Mouse (Mus musculus) CH12.LX (cell line): ENCODE results near the gene Zfp358. TPM values are rescaled to one million over a fixed set of nuclear protein-coding genes. Genes with fewer than 3 reads are reported as not detected.
A peak's percentile ranks its signal among the peaks of the same experiment; 100 is the strongest.

ENCODE experiments used
- DNase-seq: peaks from one replicate; pipeline ENCODE4 v3.0.0-alpha.2; 2013; ENCODE audit errors: extremely low read depth
- H3K27ac ChIP-seq: 2 replicates; pipeline ENCODE4 v1.5.1; 2012; ENCODE audit warnings: low read depth, mild to moderate bottlenecking, control low read depth, moderate library complexity; ENCODE audit not compliant: insufficient read depth
- H3K27me3 ChIP-seq: replicated peaks from 2 replicates; pipeline ENCODE3; 2012; ENCODE audit warnings: inconsistent platforms
- H3K36me3 ChIP-seq, 2 experiments: replicated peaks in 1 of 2; 2 replicates each; pipeline versions ENCODE3 to v1.6.1; 2012; ENCODE audit warnings: inconsistent platforms in 1 of 2, low read length in 1 of 2, mild to moderate bottlenecking in 1 of 2, mixed read lengths in 1 of 2, moderate library complexity in 1 of 2; ENCODE audit not compliant: control insufficient read depth in 1 of 2, insufficient read depth in 1 of 2
- H3K4me1 ChIP-seq, 2 experiments: 2 replicates each; pipeline ENCODE4 v1.6.1; 2012; ENCODE audit warnings: inconsistent platforms in 1 of 2, moderate library complexity in 1 of 2; ENCODE audit not compliant: insufficient read depth in 2 of 2, control insufficient read depth in 1 of 2
- H3K4me2 ChIP-seq: 2 replicates; pipeline ENCODE4 v1.6.1; 2012; ENCODE audit warnings: low read depth, mild to moderate bottlenecking, control low read depth; ENCODE audit not compliant: poor library complexity, insufficient read depth, severe bottlenecking
- H3K4me3 ChIP-seq, 3 experiments: fragments of 150-350 bp in 1 of 3; sonication (generic) in 1 of 3; replicated peaks in 1 of 3; 2 replicates each; pipeline versions ENCODE3 to v1.5.1; 2011 to 2012; ENCODE audit warnings: low read depth in 2 of 3, low read length in 2 of 3, mild to moderate bottlenecking in 2 of 3, moderate library complexity in 2 of 3, control low read depth in 1 of 3, improper control_type of control experiment in 1 of 3, inconsistent platforms in 1 of 3, mixed read lengths in 1 of 3; ENCODE audit not compliant: poor library complexity in 1 of 3
- H3K79me2 ChIP-seq: replicated peaks from 2 replicates; pipeline ENCODE4 v1.6.1; 2012; ENCODE audit warnings: mild to moderate bottlenecking, moderate library complexity; ENCODE audit not compliant: control insufficient read depth, poor library complexity, insufficient read depth, severe bottlenecking; ENCODE audit errors: extremely low read depth
- H3K9ac ChIP-seq: 2 replicates; pipeline ENCODE4 v1.6.1; 2012; ENCODE audit warnings: low read depth, mild to moderate bottlenecking, control low read depth, moderate library complexity; ENCODE audit not compliant: insufficient read depth
- H3K9me3 ChIP-seq: replicated peaks from 2 replicates; pipeline ENCODE3; 2012; ENCODE audit warnings: low read length, inconsistent platforms, mixed read lengths
- BHLHE40 ChIP-seq: IDR thresholded peaks from 2 replicates; pipeline ENCODE4 v1.6.1; 2011; ENCODE audit warnings: mild to moderate bottlenecking, low read depth, low read length, improper control_type of control experiment
- CTCF ChIP-seq, 2 experiments: IDR thresholded peaks in 1 of 2; conservative IDR thresholded peaks in 1 of 2; 2 replicates each; pipeline ENCODE4 v1.5.1; 2011 to 2012; ENCODE audit warnings: low read depth in 2 of 2, low read length in 2 of 2, improper control_type of control experiment in 1 of 2, inconsistent platforms in 1 of 2, mild to moderate bottlenecking in 1 of 2, moderate library complexity in 1 of 2
- ELF1 ChIP-seq: IDR thresholded peaks from 2 replicates; pipeline ENCODE4 v1.6.1; 2014; ENCODE audit warnings: low read depth, mild to moderate bottlenecking, inconsistent platforms, low read length, improper control_type of control experiment
- EP300 ChIP-seq: IDR thresholded peaks from 2 replicates; pipeline ENCODE4 v1.6.1; 2011; ENCODE audit warnings: low read length, improper control_type of control experiment
- HCFC1 ChIP-seq: IDR thresholded peaks from 2 replicates; pipeline ENCODE4 v1.6.1; 2012; ENCODE audit warnings: low read depth, mild to moderate bottlenecking, inconsistent platforms, low read length, improper control_type of control experiment
- MEF2A ChIP-seq: IDR thresholded peaks from 2 replicates; pipeline ENCODE4 v1.6.1; 2014; ENCODE audit warnings: low read depth, mild to moderate bottlenecking, inconsistent platforms, low read length, improper control_type of control experiment, borderline replicate concordance
- NRF1 ChIP-seq: IDR thresholded peaks from 2 replicates; pipeline ENCODE4 v1.6.1; 2014; ENCODE audit warnings: low read depth, mild to moderate bottlenecking, inconsistent platforms, low read length, improper control_type of control experiment, moderate library complexity
- POLR2A ChIP-seq: IDR thresholded peaks from 2 replicates; pipeline ENCODE4 v1.6.1; 2011; ENCODE audit warnings: low read depth, mild to moderate bottlenecking, improper control_type of control experiment, low read length
- POLR2AphosphoS2 ChIP-seq: IDR thresholded peaks from 2 replicates; pipeline ENCODE4 v1.6.1; 2011; ENCODE audit warnings: low read depth, low read length, improper control_type of control experiment
- RAD21 ChIP-seq: IDR thresholded peaks from 2 replicates; pipeline ENCODE4 v1.6.1; 2011; ENCODE audit warnings: low read depth, mild to moderate bottlenecking, low read length, improper control_type of control experiment, moderate library complexity
- SIN3A ChIP-seq: IDR thresholded peaks from 2 replicates; pipeline ENCODE4 v1.6.1; 2012; ENCODE audit warnings: low read length, improper control_type of control experiment, inconsistent platforms
- SMC3 ChIP-seq: IDR thresholded peaks from 2 replicates; pipeline ENCODE4 v1.6.1; 2011; ENCODE audit warnings: low read depth, low read length, improper control_type of control experiment
- TBP ChIP-seq: conservative IDR thresholded peaks from 2 replicates; pipeline ENCODE4 v1.6.1; 2011; ENCODE audit warnings: low read depth, low read length, improper control_type of control experiment
- ZMIZ1 ChIP-seq: IDR thresholded peaks from 2 replicates; pipeline ENCODE4 v1.6.1; 2012; ENCODE audit warnings: low read depth, mild to moderate bottlenecking, inconsistent platforms, low read length, improper control_type of control experiment
- ZNF384 ChIP-seq: IDR thresholded peaks from 2 replicates; pipeline ENCODE4 v1.6.1; 2012; ENCODE audit warnings: low read depth, low read length, improper control_type of control experiment, inconsistent platforms
- dilution Hi-C: fragments of 300-500 bp; cut with MboI; formaldehyde crosslinking; loops from 2 replicates; pipeline ENCODE4 v1.14.3; 2020; ENCODE audit warnings: low sequenced_read_pairs; ENCODE audit not compliant: extremely low pct_unique_long_range_greater_than_20kb, extremely low pct_ligation_motif_present
- in situ Hi-C: fragments of 300-500 bp; cut with MboI; formaldehyde crosslinking; loops from 3 replicates; pipeline ENCODE4 v1.14.3; 2019; ENCODE audit warnings: low sequenced_read_pairs, low pct_ligation_motif_present, low pct_unique_long_range_greater_than_20kb, mixed read lengths
- polyA plus RNA-seq: library from polyadenylated mRNA; unstranded; fragments of >175 nt; gene quantifications from 2 replicates; pipeline ENCODE4 v1.2.1, GENCODE M21; 2012; ENCODE audit warnings: low read depth; ENCODE audit not compliant: insufficient read length
- total RNA-seq, 2 experiments: library from RNA; depleted of rRNA; stranded (reverse); fragments of 300-350 nt in 1 of 2; fragments of >200 nt in 1 of 2; gene quantifications; 2 replicates each; pipeline ENCODE4 v1.2.3; 2012 to 2014

Zfp358 gene
- total and polyA plus RNA-seq, 3 experiments, result 0.17 to 0.64 (median 0.54) TPM

GRCm38 (mm10) chr8:3464309-3464708, 28.6 kb upstream of the Zfp358 start:
- no peak overlapping the region for H3K27ac ChIP-seq
- dilution Hi-C loops, result no loop called here
- no peaks in the 10 kb centered on the region for H3K79me2 ChIP-seq
- no peak overlapping the region for H3K4me2 ChIP-seq
- H3K27me3 ChIP-seq, result no peaks in the 10 kb centered on the region
- no peak overlapping the region for H3K4me3 ChIP-seq
- no peak for TF ChIP-seq SIN3A
- no peak for TF ChIP-seq ZMIZ1
- no peak for TF ChIP-seq POLR2AphosphoS2
- TF ChIP-seq SMC3, result peak; percentile 39; the same call in 1 of the 2 replicates
- no peak for TF ChIP-seq ZNF384
- TF ChIP-seq RAD21, result peak; percentile 66
- TF ChIP-seq MEF2A, result no peak
- TF ChIP-seq CTCF (conservative IDR thresholded peaks at IDR 0.05 in 1 of 2, IDR thresholded peaks at IDR 0.05 in 1 of 2; ENCODE audit: low read depth in 2 of 2, low read length in 2 of 2), result peak in 1 of 2 experiments; percentile 66; a peak in 2 of 4 replicates
- peaks cover 0 to 31% of the 10 kb centered on the region in 2 experiments for H3K36me3 ChIP-seq
- no peaks in the 10 kb centered on the region for H3K9me3 ChIP-seq
- DNase-seq, result peak; percentile 57
- in situ Hi-C loops, result loop anchor here (10.0 kb wide), 1 partner anchor 210 kb away; the partner anchor contains the start of genes Fcor and Trappc5
- H3K4me1 ChIP-seq, result peaks cover 3 to 12% of the 10 kb centered on the region in 2 experiments; a peak in 2 of 4 replicates
- H3K9ac ChIP-seq, result no peak overlapping the region

DNA sequence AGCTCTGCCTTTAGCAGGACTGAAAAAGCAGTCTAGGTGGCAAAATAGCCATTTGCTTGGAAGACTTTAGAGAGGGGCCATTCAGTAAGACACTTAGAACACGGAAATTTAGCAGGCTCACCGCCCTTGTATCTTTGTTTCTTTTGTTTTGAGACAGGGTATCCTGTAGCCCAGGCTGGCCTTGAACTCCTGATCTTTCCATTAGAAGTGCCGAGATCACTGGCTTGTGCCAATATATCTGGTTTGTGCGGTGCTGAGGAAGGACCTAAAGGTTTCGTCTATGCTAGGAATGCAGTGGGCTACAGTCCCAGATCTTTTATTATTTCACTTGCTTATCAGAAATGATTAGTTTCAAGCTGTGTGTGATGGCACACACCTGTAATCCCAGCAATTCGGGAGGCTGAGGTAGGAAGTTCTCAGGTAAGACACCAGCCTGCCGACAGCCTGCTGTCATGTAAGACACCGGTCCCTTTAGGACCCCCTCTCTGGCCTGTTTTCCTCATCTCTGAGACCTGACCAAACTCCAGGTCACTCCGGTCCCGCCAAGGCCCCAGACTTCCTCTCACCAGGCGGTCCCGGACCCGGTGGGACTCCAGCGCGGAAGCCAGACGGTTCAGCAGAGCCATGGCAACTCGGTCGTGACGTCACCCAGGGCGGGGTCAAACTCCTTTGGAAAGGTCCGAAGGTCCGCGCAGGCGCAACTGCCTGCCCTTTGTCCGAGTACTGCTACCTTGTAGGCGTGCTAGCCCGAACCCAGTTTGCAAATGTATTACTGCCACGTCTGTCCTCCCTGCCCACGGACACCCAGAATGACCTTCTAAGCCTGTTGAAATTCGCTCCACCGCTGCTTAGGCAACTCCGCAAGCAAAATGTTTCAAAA, 25.7 kb upstream of the Zfp358 start, which contains the start of gene Pex11g:
Pex11g (minus strand) TSS at position 675 of the 880 bp plus-strand sequence.
- no peaks in the 10 kb centered on the region for H3K9me3 ChIP-seq
- dilution Hi-C loops (no loop called here), in situ Hi-C loops (loop anchor here (10.0 kb wide), 1 partner anchor 208 kb away; the partner anchor contains the start of genes Fcor and Trappc5)
- peaks cover 3 to 12% of the 10 kb centered on the region in 2 experiments; a peak in 2 of 4 replicates for H3K4me1 ChIP-seq
- peak within 1 kb of the TSS; percentile 52 for H3K4me2 ChIP-seq
- TF ChIP-seq POLR2A, result peak; percentile 87
- no peak for TF ChIP-seq BHLHE40
- no peak for TF ChIP-seq EP300
- TF ChIP-seq HCFC1, result peak; percentile 26
- TF ChIP-seq ELF1, result peak; percentile 70
- TF ChIP-seq TBP, result peak; percentile 67; the same call in 1 of the 2 replicates
- TF ChIP-seq NRF1, result peak; percentile 91
- 0 out of 2 replicates have a peak, but pooled peaks have one; percentile 47 for TF ChIP-seq POLR2AphosphoS2
- H3K9ac ChIP-seq, result peak within 1 kb of the TSS; percentile 46; the same call in 1 of the 2 replicates
- no peaks in the 10 kb centered on the region for H3K79me2 ChIP-seq
- peak within 1 kb of the TSS; percentile 47 to 70 (median 63) for H3K4me3 ChIP-seq
- peak; percentile 95 for DNase-seq
- H3K27me3 ChIP-seq, result no peaks in the 10 kb centered on the region
- no peak within 1 kb of the TSS for H3K27ac ChIP-seq
- H3K36me3 ChIP-seq, result peaks cover 0 to 15% of the 10 kb centered on the region in 2 experiments
